Mouse (Mus musculus) urinary bladder, postnatal 36 days (tissue): ENCODE measurements around the gene Olfr235.
"Not testable (repeated sequence)": the region's sequence is repeated elsewhere in the genome, so short reads cannot be mapped to it uniquely, and the experiment has no call there.

Source experiments
- DNase-seq, 2 experiments: peaks; one replicate each; pipeline ENCODE4 v3.0.0; 2022; ENCODE audit warnings: low spot score in 2 of 2, mixed read lengths in 1 of 2

Gene Olfr235

DNA sequence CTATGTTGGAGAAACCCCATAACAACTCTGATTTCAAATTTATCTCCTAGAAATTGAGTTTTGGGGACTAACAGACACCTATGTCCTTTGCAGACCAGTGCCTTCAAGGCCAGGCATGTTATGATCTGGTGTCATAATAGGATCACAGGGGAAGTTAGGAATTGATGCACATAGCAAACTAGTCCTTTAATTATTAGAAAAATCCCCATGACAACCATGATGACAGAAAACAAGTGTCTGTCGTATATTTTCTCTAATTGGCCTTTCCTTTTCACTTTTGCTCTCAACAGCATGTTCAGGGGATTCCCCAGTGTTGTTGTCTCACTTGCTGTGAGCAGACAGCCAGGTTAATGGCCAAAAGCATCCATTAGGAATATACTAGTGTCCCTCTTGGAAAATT is at the start of gene Olfr235:
TSS of gene Olfr235 (plus strand) at position 301 of the 400 bp plus-strand sequence.
- no peak for DNase-seq

GRCm38 (mm10) chr19:12232496-12232895 is 28.3 kb upstream of the Olfr235 start, which contains the start of gene Olfr1432:
Gene Olfr1432, minus strand, starts transcription at chr19:12232596.
- not testable (repeated sequence) for DNase-seq

DNA sequence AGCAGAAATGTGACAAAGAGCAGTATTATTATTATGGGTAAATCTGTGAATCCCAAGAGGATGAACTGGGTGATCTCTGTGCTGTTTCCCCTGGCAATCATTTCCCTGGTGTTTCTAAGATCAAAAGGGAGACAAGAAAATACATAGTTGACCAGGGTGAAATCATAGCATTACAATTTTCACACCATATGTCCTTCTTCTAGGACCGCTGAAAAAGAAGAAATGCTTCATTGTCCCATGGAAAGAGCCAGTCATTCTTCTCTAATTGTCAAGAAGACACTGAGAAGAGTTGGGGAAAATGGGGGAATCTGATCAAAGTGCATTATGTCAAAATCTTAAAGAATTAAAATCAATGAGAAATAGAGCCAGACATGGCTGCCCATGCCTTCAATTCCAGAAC is 19.3 kb upstream of the Olfr235 start, which contains the start of gene Olfr262:
TSS of gene Olfr262 (minus strand) at position 101 of the 400 bp plus-strand sequence.
- DNase-seq: no peak

GRCm38 (mm10) chr19:12279554-12279953 is 18.7 kb downstream of the Olfr235 start, which contains the start of gene Olfr1434:
Gene Olfr1434, plus strand, starts transcription at chr19:12279854.
- DNase-seq: no peak

GRCm38 (mm10) chr19:12292979-12293378 is 32.1 kb downstream of the Olfr235 start:
- DNase-seq: no peak

DNA sequence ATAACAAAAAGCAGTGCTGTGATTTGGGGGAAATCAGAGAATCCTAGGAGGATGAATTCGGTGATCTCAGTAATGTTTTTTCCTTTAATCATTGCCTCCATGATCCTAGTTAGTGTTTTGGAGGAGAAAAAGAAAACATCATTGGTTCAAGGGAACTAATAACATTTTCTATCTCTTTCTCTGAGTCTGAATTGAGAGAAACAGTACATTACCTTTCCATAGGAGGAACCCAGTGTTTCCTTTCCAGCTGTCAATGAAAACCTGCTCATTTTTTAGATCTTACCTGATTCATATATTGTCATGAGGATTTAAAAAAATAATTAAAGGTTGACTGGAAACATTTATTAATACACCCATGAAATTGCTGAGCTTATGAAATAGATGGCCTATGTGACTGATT is 38.2 kb downstream of the Olfr235 start, which contains the start of gene Olfr1436:
TSS of gene Olfr1436 (minus strand) at position 101 of the 400 bp plus-strand sequence.
- not testable (repeated sequence) for DNase-seq
